Mouse (Mus musculus) erythroblast, embryonic 14.5 days (primary cell): ENCODE data around the gene Tshz2. TPM values are rescaled to one million over a fixed set of nuclear protein-coding genes. Genes with fewer than 3 reads are reported as not detected.

Experiments
- H3K27me3 ChIP-seq: 2 replicates; pipeline ENCODE4 v1.6.1; 2012; ENCODE audit warnings: inconsistent platforms; ENCODE audit not compliant: control insufficient read depth
- H3K36me3 ChIP-seq: 2 replicates; pipeline ENCODE4 v1.6.1; 2012; ENCODE audit warnings: mild to moderate bottlenecking, inconsistent platforms; ENCODE audit not compliant: control insufficient read depth
- H3K4me1 ChIP-seq: 2 replicates; pipeline ENCODE4 v1.6.1; 2012; ENCODE audit warnings: inconsistent platforms; ENCODE audit not compliant: control insufficient read depth
- H3K4me3 ChIP-seq: replicated peaks from 2 replicates; pipeline ENCODE3; 2012; ENCODE audit warnings: moderate library complexity, mild to moderate bottlenecking, inconsistent platforms
- H3K9me3 ChIP-seq: 2 replicates; pipeline ENCODE4 v1.6.1; 2012; ENCODE audit warnings: low read length, inconsistent platforms, mixed read lengths; ENCODE audit not compliant: control insufficient read depth
- GATA1 ChIP-seq: IDR thresholded peaks from 2 replicates; pipeline ENCODE4 v1.6.1; 2012; ENCODE audit warnings: low read length, inconsistent platforms, mixed read lengths
- TAL1 ChIP-seq: IDR thresholded peaks from 3 replicates; pipeline ENCODE4 v1.6.1; 2012; ENCODE audit warnings: low read length, inconsistent platforms, mixed read lengths
- polyA plus RNA-seq: library from polyadenylated mRNA; stranded (reverse); fragments of >175 nt; gene quantifications from 2 replicates; pipeline ENCODE4 v1.2.3, GENCODE M21; 2012

Tshz2 gene
- polyA plus RNA-seq, 1 experiment = not detected

DNA sequence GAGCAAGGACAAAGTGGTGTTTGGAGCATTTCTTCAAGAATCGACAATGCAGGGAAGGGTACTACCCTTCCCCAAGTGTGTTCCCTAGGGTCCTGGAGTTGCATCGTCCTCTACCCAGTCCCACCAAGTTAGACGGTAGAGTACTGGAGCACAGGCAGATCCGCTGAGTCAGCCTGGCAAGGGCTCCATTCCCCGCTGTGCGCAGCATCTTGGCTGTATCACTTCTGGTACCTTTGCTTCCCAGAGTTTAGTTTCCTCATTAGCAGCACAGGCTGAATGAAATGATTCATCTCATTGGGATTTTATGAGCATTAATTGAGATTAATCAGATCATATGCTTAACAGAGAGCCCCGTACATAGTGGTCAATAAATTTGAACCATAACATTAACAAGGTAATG is 14.3 kb downstream of the Tshz2 start:
- Histone ChIP-seq H3K4me1 (no peaks in the 10 kb centered on the region), H3K9me3 (peaks cover 37% of the 10 kb centered on the region), H3K36me3 (no peaks in the 10 kb centered on the region; the same call in 1 of the 2 replicates), H3K27me3 (no peaks in the 10 kb centered on the region), H3K4me3 (no peak overlapping the region)
- TF ChIP-seq TAL1 (no peak), GATA1 (no peak)

DNA sequence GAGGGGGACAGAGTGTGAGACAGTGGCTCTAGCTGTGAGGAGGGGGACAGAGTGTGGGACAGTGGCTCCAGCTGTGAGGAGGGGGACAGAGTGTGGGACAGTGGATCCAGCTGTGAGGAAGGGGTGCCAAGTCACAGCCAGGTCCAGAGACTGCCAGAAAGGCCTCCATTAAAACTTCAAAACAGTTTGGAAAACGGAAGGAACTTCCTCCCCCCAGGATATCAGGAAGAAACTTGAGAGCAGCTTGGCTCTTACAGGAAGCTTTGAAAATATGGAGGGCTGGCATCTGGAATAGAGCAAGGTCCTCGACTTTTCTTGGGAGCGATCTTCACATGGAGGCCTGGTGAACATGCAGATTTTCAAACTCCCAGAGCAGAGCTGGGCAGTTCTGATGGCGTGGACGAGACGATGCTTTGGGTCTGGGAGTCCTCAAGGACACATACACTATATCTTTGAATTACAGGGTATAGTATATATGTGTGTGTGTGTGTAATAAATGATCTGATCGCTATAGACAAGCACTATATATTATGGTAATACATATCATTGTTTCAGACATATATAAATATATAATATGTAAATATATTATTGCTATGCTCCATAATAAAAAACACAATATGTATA is 16.6 kb downstream of the Tshz2 start:
- no peak for TF ChIP-seq TAL1
- no peak overlapping the region for H3K4me3 ChIP-seq

DNA sequence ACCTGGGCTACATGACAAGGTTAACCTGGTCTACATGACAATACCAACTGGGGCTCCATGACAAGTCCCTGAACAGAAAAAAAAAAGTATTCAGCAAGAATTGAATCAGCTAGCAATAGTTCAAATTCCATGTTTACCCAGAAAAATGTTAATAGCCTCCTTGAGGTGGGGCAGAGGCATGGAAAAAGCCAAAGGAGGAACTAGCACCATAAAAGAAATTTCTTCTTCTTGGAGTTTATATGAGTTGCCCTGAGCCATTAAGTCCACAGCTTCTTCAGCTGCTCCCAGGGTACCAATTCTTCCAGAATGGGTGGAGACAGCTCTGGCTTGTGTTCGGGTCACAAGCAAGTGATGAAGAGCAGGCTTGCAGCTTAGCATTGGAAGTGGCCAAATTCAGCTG is 20.5 kb downstream of the Tshz2 start:
- Histone ChIP-seq H3K4me3 (no peak overlapping the region), H3K36me3 (no peaks in the 10 kb centered on the region), H3K27me3 (no peaks in the 10 kb centered on the region), H3K9me3 (no peaks in the 10 kb centered on the region), H3K4me1 (no peaks in the 10 kb centered on the region)
- TF ChIP-seq GATA1 (no peak), TAL1 (no peak)

More for the DNA sequence above, 16.6 kb downstream of the Tshz2 start:
- Histone ChIP-seq H3K4me1 (no peaks in the 10 kb centered on the region), H3K36me3 (no peaks in the 10 kb centered on the region), H3K27me3 (no peaks in the 10 kb centered on the region), H3K9me3 (peaks cover 20% of the 10 kb centered on the region)

DNA sequence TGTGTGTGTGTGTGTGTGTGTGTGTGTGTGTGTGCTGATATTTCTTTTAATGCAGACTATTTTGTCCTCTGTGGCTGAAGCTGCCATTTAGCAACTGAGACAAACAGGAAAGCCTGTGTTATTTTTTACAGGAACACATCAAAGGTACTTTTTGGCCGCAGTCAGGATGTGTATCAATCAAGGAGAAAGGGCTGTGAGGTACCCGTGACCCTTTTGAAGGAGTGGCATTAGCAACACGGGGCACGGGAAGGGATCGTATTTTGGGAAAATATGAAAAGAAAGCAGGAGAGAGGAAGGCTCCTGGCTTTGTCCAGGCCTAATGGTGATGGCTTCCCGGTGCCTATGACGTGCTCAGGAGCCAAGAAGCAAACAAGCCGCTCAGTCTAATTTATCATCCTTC is 31.0 kb downstream of the Tshz2 start:
- Histone ChIP-seq H3K36me3 (no peaks in the 10 kb centered on the region), H3K27me3 (no peaks in the 10 kb centered on the region), H3K4me3 (no peak overlapping the region), H3K9me3 (peaks cover 5% of the 10 kb centered on the region; the same call in 1 of the 2 replicates), H3K4me1 (no peaks in the 10 kb centered on the region)
- no peak for TF ChIP-seq GATA1
- no peak for TF ChIP-seq TAL1

- peaks cover 5% of the 10 kb centered on the region; the same call in 1 of the 2 replicates for H3K9me3 ChIP-seq
- H3K4me1 ChIP-seq = no peaks in the 10 kb centered on the region
- TF ChIP-seq GATA1 (no peak), TAL1 (no peak)
- no peaks in the 10 kb centered on the region for H3K27me3 ChIP-seq
- H3K4me3 ChIP-seq = no peak overlapping the region
- H3K36me3 ChIP-seq = no peaks in the 10 kb centered on the region
Observed at GRCm38 (mm10) chr2:169671264-169671663, 38.5 kb downstream of the Tshz2 start.

DNA sequence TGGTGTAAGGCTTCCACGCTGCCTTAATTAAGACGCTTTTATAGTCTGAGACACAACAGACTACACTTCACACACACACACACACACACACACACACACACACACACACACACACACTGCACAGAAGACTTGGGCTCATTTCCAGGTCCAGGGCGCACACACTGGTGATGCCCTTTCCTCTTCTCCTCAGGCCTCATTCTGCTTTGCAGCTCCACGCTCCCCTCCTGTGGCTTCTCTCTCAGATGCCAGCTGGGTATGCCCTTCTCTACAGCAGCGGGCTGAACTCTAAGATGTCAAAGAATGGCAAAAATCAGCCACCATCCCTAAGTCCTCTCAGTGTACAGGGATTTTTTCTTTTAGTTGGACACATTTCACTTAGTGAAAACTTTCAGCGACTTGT is 41.0 kb downstream of the Tshz2 start:
- H3K9me3 ChIP-seq = no peaks in the 10 kb centered on the region
- TF ChIP-seq TAL1 = no peak
- no peak for TF ChIP-seq GATA1
- H3K27me3 ChIP-seq = no peaks in the 10 kb centered on the region
- no peaks in the 10 kb centered on the region for H3K4me1 ChIP-seq
- no peaks in the 10 kb centered on the region for H3K36me3 ChIP-seq
- H3K4me3 ChIP-seq = no peak overlapping the region

DNA sequence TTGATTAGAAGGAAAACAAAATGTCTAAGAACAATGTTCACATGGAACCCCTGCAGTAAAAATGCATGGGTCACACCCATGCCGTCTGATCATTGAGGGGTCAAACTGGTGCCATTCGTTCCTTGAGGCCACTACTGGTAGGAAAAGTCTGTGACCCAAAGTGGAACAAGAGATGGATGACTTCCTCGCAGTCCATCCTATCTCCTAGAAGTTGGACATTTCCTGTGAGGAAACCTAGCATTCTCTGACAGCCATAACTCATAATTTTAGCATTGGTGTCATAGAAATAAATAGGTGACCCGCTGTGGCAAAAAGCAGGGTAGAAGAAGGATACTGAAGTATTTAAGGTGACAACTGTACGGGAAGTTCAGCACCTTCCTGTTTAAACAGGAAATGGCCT is 41.4 kb downstream of the Tshz2 start:
- TF ChIP-seq GATA1 (no peak), TAL1 (no peak)
- Histone ChIP-seq H3K36me3 (no peaks in the 10 kb centered on the region), H3K4me3 (no peak overlapping the region), H3K4me1 (no peaks in the 10 kb centered on the region; the same call in 1 of the 2 replicates), H3K9me3 (no peaks in the 10 kb centered on the region), H3K27me3 (no peaks in the 10 kb centered on the region)

GRCm38 (mm10) chr2:169679264-169679663 is 46.5 kb downstream of the Tshz2 start:
- H3K9me3 ChIP-seq = no peaks in the 10 kb centered on the region
- no peaks in the 10 kb centered on the region for H3K36me3 ChIP-seq
- H3K27me3 ChIP-seq = no peaks in the 10 kb centered on the region
- H3K4me3 ChIP-seq = no peak overlapping the region
- peaks cover 2% of the 10 kb centered on the region for H3K4me1 ChIP-seq
- TF ChIP-seq TAL1 (no peak), GATA1 (no peak)

- Histone ChIP-seq H3K4me1 (peaks cover 2% of the 10 kb centered on the region), H3K9me3 (no peaks in the 10 kb centered on the region), H3K36me3 (no peaks in the 10 kb centered on the region), H3K4me3 (no peak overlapping the region), H3K27me3 (no peaks in the 10 kb centered on the region)
- TF ChIP-seq GATA1 (no peak), TAL1 (no peak)
Observed at GRCm38 (mm10) chr2:169679951-169680350, 47.1 kb downstream of the Tshz2 start.

DNA sequence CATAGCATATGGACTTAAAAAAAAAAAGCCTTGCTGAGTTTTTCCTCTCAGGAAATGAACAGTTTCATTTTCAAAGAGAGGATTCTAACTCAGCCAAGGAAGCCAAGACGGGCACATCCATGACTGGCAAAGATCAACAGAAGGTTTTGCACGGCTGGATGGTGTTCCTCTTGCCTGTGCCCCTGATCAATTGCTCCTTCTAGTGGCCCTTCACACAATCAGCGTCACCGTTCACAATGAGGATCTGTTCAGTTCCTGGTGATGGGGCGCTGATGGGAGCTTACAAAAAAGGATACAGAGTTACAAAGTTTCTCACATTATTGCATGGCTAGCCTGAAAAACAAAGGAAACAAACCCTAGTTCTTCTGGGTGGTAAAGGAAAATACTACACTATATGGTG is 52.4 kb downstream of the Tshz2 start:
- Histone ChIP-seq H3K27me3 (no peaks in the 10 kb centered on the region), H3K4me3 (no peak overlapping the region), H3K36me3 (no peaks in the 10 kb centered on the region), H3K4me1 (no peaks in the 10 kb centered on the region), H3K9me3 (no peaks in the 10 kb centered on the region)
- TF ChIP-seq GATA1 = no peak
- no peak for TF ChIP-seq TAL1
